Mouse (Mus musculus) CH12.LX (cell line): ENCODE results near the gene 1810049J17Rik.
"Not testable (repeated sequence)": the region's sequence is repeated elsewhere in the genome, so short reads cannot be mapped to it uniquely, and the experiment has no call there.

Experiments used
- CTCF ChIP-seq, 2 experiments: IDR thresholded peaks in 1 of 2; conservative IDR thresholded peaks in 1 of 2; 2 replicates each; pipeline ENCODE4 v1.5.1; 2011 to 2012; ENCODE audit warnings: low read depth in 2 of 2, low read length in 2 of 2, improper control_type of control experiment in 1 of 2, inconsistent platforms in 1 of 2, mild to moderate bottlenecking in 1 of 2, moderate library complexity in 1 of 2
- EP300 ChIP-seq: IDR thresholded peaks from 2 replicates; pipeline ENCODE4 v1.6.1; 2011; ENCODE audit warnings: low read length, improper control_type of control experiment
- ETS1 ChIP-seq: conservative IDR thresholded peaks from 2 replicates; pipeline ENCODE4 v1.6.1; 2012; ENCODE audit warnings: low read depth, mild to moderate bottlenecking, inconsistent platforms, low read length, improper control_type of control experiment, moderate library complexity
- GABPA ChIP-seq: IDR thresholded peaks from 2 replicates; pipeline ENCODE4 v1.6.1; 2012; ENCODE audit warnings: low read depth, low read length, improper control_type of control experiment, inconsistent platforms; ENCODE audit not compliant: insufficient replicate concordance
- MAX ChIP-seq: IDR thresholded peaks from 2 replicates; pipeline ENCODE4 v1.6.1; 2011; ENCODE audit warnings: low read length, improper control_type of control experiment
- MEF2A ChIP-seq: IDR thresholded peaks from 2 replicates; pipeline ENCODE4 v1.6.1; 2014; ENCODE audit warnings: low read depth, mild to moderate bottlenecking, inconsistent platforms, low read length, improper control_type of control experiment, borderline replicate concordance
- MXI1 ChIP-seq: IDR thresholded peaks from 2 replicates; pipeline ENCODE4 v1.6.1; 2011; ENCODE audit warnings: mild to moderate bottlenecking, low read depth, low read length, improper control_type of control experiment
- POLR2A ChIP-seq: IDR thresholded peaks from 2 replicates; pipeline ENCODE4 v1.6.1; 2011; ENCODE audit warnings: low read depth, mild to moderate bottlenecking, improper control_type of control experiment, low read length
- TBP ChIP-seq: conservative IDR thresholded peaks from 2 replicates; pipeline ENCODE4 v1.6.1; 2011; ENCODE audit warnings: low read depth, low read length, improper control_type of control experiment
- USF1 ChIP-seq: IDR thresholded peaks from 2 replicates; pipeline ENCODE4 v1.6.1; 2014; ENCODE audit warnings: low read depth, mild to moderate bottlenecking, inconsistent platforms, low read length, improper control_type of control experiment

GRCm38 (mm10) chr15:12366580-12367305, 45.0 kb upstream of the 1810049J17Rik start:
- TF ChIP-seq EP300; POLR2A; MAX; MEF2A; ETS1; CTCF (conservative IDR thresholded peaks at IDR 0.05 in 1 of 2, IDR thresholded peaks at IDR 0.05 in 1 of 2; ENCODE audit: low read depth in 2 of 2, low read length in 2 of 2); GABPA; MXI1; USF1; TBP: not testable (repeated sequence)
